Mouse (Mus musculus) embryonic fibroblast, embryonic 13.5 days (primary cell): ENCODE data around the gene Lgals1.

Source experiments
- CTCF ChIP-seq: IDR thresholded peaks from 2 replicates; pipeline ENCODE4 v1.5.1; 2011; ENCODE audit warnings: mild to moderate bottlenecking, control low read depth, low read length, moderate library complexity, borderline replicate concordance; ENCODE audit not compliant: insufficient read depth
- POLR2A ChIP-seq: IDR thresholded peaks from 2 replicates; pipeline ENCODE4 v1.6.1; 2011; ENCODE audit warnings: low read depth, mild to moderate bottlenecking, control low read depth, low read length, moderate library complexity

- no peak for TF ChIP-seq CTCF
- no peak for TF ChIP-seq POLR2A
Observed at GRCm38 (mm10) chr15:78914091-78914822, 12.3 kb upstream of the Lgals1 start.
